Comparison of ENCODE assay signal across 8 mouse cellular contexts in the genomic region with DNA sequence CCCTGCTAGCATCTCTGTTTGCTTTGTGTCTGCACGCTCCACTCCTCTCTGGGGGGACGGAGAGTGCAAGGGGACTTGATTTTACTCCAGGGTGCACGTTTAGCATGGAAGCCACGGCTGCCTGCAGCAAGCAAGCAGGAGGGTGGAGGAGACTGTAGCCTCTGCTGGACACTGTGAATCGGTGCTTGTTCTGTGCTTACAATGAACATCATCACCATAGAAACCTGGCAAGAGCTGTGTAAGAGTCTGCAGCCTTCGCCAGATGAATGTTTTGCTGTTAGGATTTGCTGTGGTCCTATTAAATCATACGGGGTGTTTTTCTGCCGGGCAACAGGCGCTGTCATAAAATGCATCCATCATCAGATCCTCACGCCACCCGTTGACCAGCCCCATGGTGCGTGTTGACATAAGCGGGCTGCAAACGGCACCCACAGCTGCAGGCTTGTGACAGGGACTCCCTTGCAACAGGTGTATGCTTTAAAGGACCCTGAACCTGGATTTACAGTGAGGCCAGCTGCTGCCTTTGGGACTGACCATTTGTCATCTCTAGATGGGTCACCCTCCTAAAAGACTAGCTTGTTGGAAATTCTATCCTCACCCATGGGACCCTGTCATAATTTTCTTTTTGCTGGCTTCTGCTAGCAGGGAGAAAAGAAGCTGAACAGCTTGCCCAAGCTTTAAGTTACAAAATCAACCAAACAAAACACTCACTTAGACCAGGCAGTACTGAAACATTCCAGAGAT.
DNase-seq lines count a peak whose midpoint lies in the region; ATAC-seq and TF ChIP-seq lines count a peak whose summit lies in the region.
"Had no signal": no experiment of that assay in that cellular context is flagged by ENCODE, and none has a peak within 500 bp of the region (broad histone marks: within the 10 kb centered on the region; RNA-seq: fewer than 3 reads in every experiment).

No protein-coding gene starts in this region.

- peak overlapping the region; percentile 21; the same call in 1 of the 2 replicates for H3K9ac ChIP-seq in forebrain, embryonic 14.5 days (ENCODE audit: low read length)
- no peak overlapping the region for H3K9ac ChIP-seq in intestine, postnatal 0 days (ENCODE audit: low read depth, low read length)
- H3K9ac ChIP-seq in neural tube, embryonic 12.5 days: no peak overlapping the region
- H3K9ac ChIP-seq: liver, embryonic 14.5 days had no signal

- H3K4me2 ChIP-seq in forebrain, embryonic 14.5 days (ENCODE audit: low read length): peak overlapping the region; percentile 33
- H3K4me2 ChIP-seq in intestine, postnatal 0 days (replicated peaks; ENCODE audit: low read depth): peak overlapping the region; percentile 17; the same call in 1 of the 2 replicates
- H3K4me2 ChIP-seq in neural tube, embryonic 12.5 days (replicated peaks): 0 out of 2 replicates have a peak overlapping the region, but pooled peaks have one; percentile 14

- no peaks in the 10 kb centered on the region for H3K9me3 ChIP-seq in forebrain, embryonic 14.5 days (replicated peaks; ENCODE audit: control insufficient read depth, low read length)
- no peaks in the 10 kb centered on the region for H3K9me3 ChIP-seq in intestine, postnatal 0 days (ENCODE audit: control insufficient read depth)
- no peaks in the 10 kb centered on the region for H3K9me3 ChIP-seq in neural tube, embryonic 12.5 days

- 74% methylated on average over 14 of the region's 14 CpGs for WGBS in spleen, adult 2 months
- WGBS in forebrain, embryonic 14.5 days: 39% methylated on average over 14 of the region's 14 CpGs
- 32% methylated on average over 14 of the region's 14 CpGs for WGBS in intestine, postnatal 0 days
- WGBS in neural tube, embryonic 12.5 days: 46% methylated on average over 14 of the region's 14 CpGs

- H3K27me3 ChIP-seq in spleen, adult 2 months (ENCODE audit: control insufficient read depth, insufficient read depth, low read length): no peaks in the 10 kb centered on the region
- H3K27me3 ChIP-seq in forebrain, embryonic 14.5 days (replicated peaks; ENCODE audit: control insufficient read depth, insufficient read depth, low read length): no peaks in the 10 kb centered on the region
- H3K27me3 ChIP-seq in intestine, postnatal 0 days (replicated peaks; ENCODE audit: control insufficient read depth, insufficient read depth, low read length): no peaks in the 10 kb centered on the region
- no peaks in the 10 kb centered on the region for H3K27me3 ChIP-seq in neural tube, embryonic 12.5 days (replicated peaks)

- H3K4me3 ChIP-seq in spleen, adult 2 months (ENCODE audit: extremely low read depth, insufficient read depth, insufficient read length): no peak overlapping the region
- no peak overlapping the region for H3K4me3 ChIP-seq in forebrain, embryonic 14.5 days (ENCODE audit: low read depth, low read length)
- no peak overlapping the region for H3K4me3 ChIP-seq in intestine, postnatal 0 days (ENCODE audit: low read depth, low read length)
- no peak overlapping the region for H3K4me3 ChIP-seq in neural tube, embryonic 12.5 days

- H3K27ac ChIP-seq in spleen, adult 2 months (ENCODE audit: insufficient read depth, low read length): peak overlapping the region; percentile 58; the same call in 1 of the 2 replicates
- H3K27ac ChIP-seq in forebrain, embryonic 14.5 days (ENCODE audit: low read depth, low read length): peak overlapping the region; percentile 39; the same call in 1 of the 2 replicates
- H3K27ac ChIP-seq in intestine, postnatal 0 days (ENCODE audit: low read depth, low read length): peak overlapping the region; percentile 21; the same call in 1 of the 2 replicates
- H3K27ac ChIP-seq in neural tube, embryonic 12.5 days: no peak overlapping the region
- H3K27ac ChIP-seq: liver, embryonic 14.5 days had no signal

- no peak for TF ChIP-seq POLR2A in spleen, adult 2 months (IDR thresholded peaks at IDR 0.05; ENCODE audit: low read depth, low read length)

- no peaks in the 10 kb centered on the region for H3K36me3 ChIP-seq in spleen, adult 2 months (ENCODE audit: control insufficient read depth, insufficient read depth, low read length)
- no peaks in the 10 kb centered on the region for H3K36me3 ChIP-seq in forebrain, embryonic 14.5 days (ENCODE audit: control insufficient read depth, insufficient read depth, low read length)
- H3K36me3 ChIP-seq in intestine, postnatal 0 days (ENCODE audit: control insufficient read depth, insufficient read depth): no peaks in the 10 kb centered on the region
- H3K36me3 ChIP-seq in neural tube, embryonic 12.5 days: no peaks in the 10 kb centered on the region

- no peak for DNase-seq in spleen, adult 2 months (ENCODE audit: low read depth in 1 of 2, low spot score in 2 of 2)
- no peak for DNase-seq in spleen, adult 12 weeks (ENCODE audit: low spot score)
- DNase-seq in forebrain, embryonic 14.5 days (ENCODE audit: low spot score): peak; percentile 88
- DNase-seq in left cerebral cortex, adult 9 months (ENCODE audit: low spot score in 2 of 2): peak; percentile 27 to 52
- no peak for DNase-seq in spleen, postnatal 14 days (ENCODE audit: low spot score in 2 of 2)

- TF ChIP-seq CTCF in spleen, adult 2 months (IDR thresholded peaks at IDR 0.05; ENCODE audit: extremely low read depth, insufficient read depth, insufficient read length, insufficient replicate concordance): no peak
- peak; percentile 43 for TF ChIP-seq CTCF in intestine, postnatal 0 days (IDR thresholded peaks at IDR 0.05; ENCODE audit: low read depth)

- ATAC-seq in forebrain, embryonic 14.5 days: peak; percentile 90
- ATAC-seq in intestine, postnatal 0 days: no peak
- 0 out of 2 replicates have a peak, but pooled peaks have one; percentile 61 for ATAC-seq in neural tube, embryonic 12.5 days (ENCODE audit: low FRiP score, low read depth)

- peaks cover 31% of the 10 kb centered on the region for H3K4me1 ChIP-seq in spleen, adult 2 months (ENCODE audit: control insufficient read depth, insufficient read depth, insufficient read length)
- H3K4me1 ChIP-seq in forebrain, embryonic 14.5 days (ENCODE audit: control insufficient read depth, insufficient read depth, low read length): peaks cover 20% of the 10 kb centered on the region
- 0 out of 2 replicates have a peak, but pooled peaks cover 11% of the 10 kb centered on the region for H3K4me1 ChIP-seq in intestine, postnatal 0 days (replicated peaks; ENCODE audit: control insufficient read depth, insufficient read depth, low read length)
- peaks cover 8% of the 10 kb centered on the region for H3K4me1 ChIP-seq in neural tube, embryonic 12.5 days

Comparison
In these comparisons a context has a peak if more than half of its experiments do, and no peak if none do; other contexts are left out.
1. DNase-seq: peak in forebrain, embryonic 14.5 days (single experiment) and left cerebral cortex, adult 9 months (2 of 2); none in spleen, adult 2 months (0 of 2), spleen, adult 12 weeks (single experiment) and spleen, postnatal 14 days (0 of 2).
2. Peak in every context shown above with its lines, with median percentiles within 50 percentile points of each other: H3K4me2 ChIP-seq.